Mouse (Mus musculus): ENCODE measurements around the gene Lsm3. TPM values are rescaled to one million over a fixed set of nuclear protein-coding genes. Genes with fewer than 3 reads are reported as not detected.
A peak's percentile ranks its signal among the peaks of the same experiment; 100 is the strongest.
"Not testable (repeated sequence)": the region's sequence is repeated elsewhere in the genome, so short reads cannot be mapped to it uniquely, and the experiment has no call there.

Gene Lsm3
- 309 and 318 TPM in 2 replicates for polyA plus RNA-seq (2014; fragmentation: Nextera tagmentation; extraction: Ambion mirVana)

- WGBS, result under 1% methylated on average over 80 of the region's 80 CpGs
These were observed at the start of gene Lsm3, which contains the start of gene Xpc for GRCm38 (mm10) chr6:91515545-91516449. Lsm3 (plus strand) TSS chr6:91515928. Xpc (minus strand) TSS chr6:91515888.

DNA sequence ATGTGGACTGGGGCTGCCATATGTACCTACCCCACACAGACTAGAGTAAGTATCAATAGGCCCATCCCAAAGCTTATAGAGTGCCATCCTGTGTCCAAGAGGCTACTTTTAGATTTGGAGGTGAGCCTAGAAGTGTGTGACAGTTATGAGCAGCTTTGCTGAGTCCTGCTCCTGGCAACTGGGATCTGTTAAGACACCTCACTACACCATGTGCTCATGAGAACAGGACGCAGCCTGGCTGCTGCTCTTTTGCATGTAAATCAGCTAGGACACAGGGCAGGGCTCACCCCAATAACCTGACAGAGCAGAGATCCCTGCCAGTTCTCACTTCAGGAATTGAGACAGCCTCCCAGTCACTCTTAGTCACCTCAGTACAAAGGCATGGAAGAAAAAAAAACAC is 48.6 kb upstream of the Lsm3 start:
- Histone ChIP-seq H3K9ac (ENCODE audit: low read depth, low read length) (no peak overlapping the region), H3K4me1 (replicated peaks; ENCODE audit: control insufficient read depth, insufficient read depth, low read length) (peaks cover 5% of the 10 kb centered on the region; the same call in 1 of the 2 replicates), H3K27ac (ENCODE audit: low read depth, low read length) (no peak overlapping the region), H3K9me3 (ENCODE audit: control insufficient read depth, low read length) (no peaks in the 10 kb centered on the region), H3K4me3 (ENCODE audit: low read depth, low read length) (no peak overlapping the region), H3K36me3 (ENCODE audit: control insufficient read depth, insufficient read depth, low read length) (peaks cover 25% of the 10 kb centered on the region), H3K4me2 (no peak overlapping the region), H3K27me3 (replicated peaks; ENCODE audit: control insufficient read depth, insufficient read depth, low read length) (no peaks in the 10 kb centered on the region)
- WGBS, result 94% methylated on average over 1 of the region's 1 CpGs
- no peak for DNase-seq (ENCODE audit: low spot score)
- no peak for ATAC-seq (replicated peaks; ENCODE audit: low FRiP score)

More at GRCm38 (mm10) chr6:91515545-91516449, at the start of gene Lsm3, which contains the start of gene Xpc:
- Histone ChIP-seq H3K27me3 (replicated peaks; ENCODE audit: control insufficient read depth, insufficient read depth, low read length) (no peaks in the 10 kb centered on the region), H3K4me2 (peak within 1 kb of the TSS; percentile 77), H3K9me3 (ENCODE audit: control insufficient read depth, low read length) (no peaks in the 10 kb centered on the region), H3K27ac (ENCODE audit: low read depth, low read length) (peak within 1 kb of the TSS; percentile 1; the same call in 1 of the 2 replicates), H3K4me3 (ENCODE audit: low read depth, low read length) (peak within 1 kb of the TSS; percentile 83), H3K36me3 (ENCODE audit: control insufficient read depth, insufficient read depth, low read length) (peaks cover 18% of the 10 kb centered on the region), H3K4me1 (replicated peaks; ENCODE audit: control insufficient read depth, insufficient read depth, low read length) (peaks cover 14% of the 10 kb centered on the region), H3K9ac (ENCODE audit: low read depth, low read length) (peak within 1 kb of the TSS; percentile 92)
- ATAC-seq (replicated peaks; ENCODE audit: low FRiP score), result peak; percentile 98
- peak; percentile 99 for DNase-seq (ENCODE audit: low spot score)

- Histone ChIP-seq H3K4me3 (ENCODE audit: low read depth, low read length) (no peak overlapping the region), H3K4me1 (replicated peaks; ENCODE audit: control insufficient read depth, insufficient read depth, low read length) (peaks cover 12% of the 10 kb centered on the region), H3K36me3 (ENCODE audit: control insufficient read depth, insufficient read depth, low read length) (peaks cover 15% of the 10 kb centered on the region; the same call in 1 of the 2 replicates), H3K27me3 (replicated peaks; ENCODE audit: control insufficient read depth, insufficient read depth, low read length) (no peaks in the 10 kb centered on the region), H3K9ac (ENCODE audit: low read depth, low read length) (no peak overlapping the region), H3K27ac (ENCODE audit: low read depth, low read length) (no peak overlapping the region), H3K4me2 (peak overlapping the region; percentile 17), H3K9me3 (ENCODE audit: control insufficient read depth, low read length) (no peaks in the 10 kb centered on the region)
- DNase-seq (ENCODE audit: low spot score) (no peak), ATAC-seq (replicated peaks; ENCODE audit: low FRiP score) (no peak)
- 91% methylated on average over 2 of the region's 2 CpGs for WGBS
These were observed 45.0 kb upstream of the Lsm3 start for GRCm38 (mm10) chr6:91470712-91471111.

GRCm38 (mm10) chr6:91471427-91471826 is 44.3 kb upstream of the Lsm3 start:
- not testable (repeated sequence) for DNase-seq (ENCODE audit: low spot score); H3K27me3 ChIP-seq (replicated peaks; ENCODE audit: control insufficient read depth, insufficient read depth, low read length); H3K27ac ChIP-seq (ENCODE audit: low read depth, low read length); H3K9ac ChIP-seq (ENCODE audit: low read depth, low read length); ATAC-seq (replicated peaks; ENCODE audit: low FRiP score); H3K9me3 ChIP-seq (ENCODE audit: control insufficient read depth, low read length)
- Histone ChIP-seq H3K36me3 (ENCODE audit: control insufficient read depth, insufficient read depth, low read length) (peaks cover 11% of the 10 kb centered on the region; the same call in 1 of the 2 replicates), H3K4me2 (peak overlapping the region; percentile 79), H3K4me1 (replicated peaks; ENCODE audit: control insufficient read depth, insufficient read depth, low read length) (peaks cover 12% of the 10 kb centered on the region), H3K4me3 (ENCODE audit: low read depth, low read length) (peak overlapping the region; percentile 86)
- 93% methylated on average over 3 of the region's 3 CpGs for WGBS

- no peaks in the 10 kb centered on the region for H3K9me3 ChIP-seq (ENCODE audit: control insufficient read depth, low read length)
- H3K36me3 ChIP-seq (ENCODE audit: control insufficient read depth, insufficient read depth, low read length), result peaks cover 7% of the 10 kb centered on the region; the same call in 1 of the 2 replicates
- peak overlapping the region; percentile 92 for H3K9ac ChIP-seq (ENCODE audit: low read depth, low read length)
- ATAC-seq (replicated peaks; ENCODE audit: low FRiP score) (no peak), DNase-seq (ENCODE audit: low spot score) (peak; percentile 40)
- peaks cover 12% of the 10 kb centered on the region for H3K4me1 ChIP-seq (replicated peaks; ENCODE audit: control insufficient read depth, insufficient read depth, low read length)
- H3K27ac ChIP-seq (ENCODE audit: low read depth, low read length), result peak overlapping the region; percentile 81
- peak overlapping the region; percentile 79 for H3K4me2 ChIP-seq
- peak overlapping the region; percentile 86 for H3K4me3 ChIP-seq (ENCODE audit: low read depth, low read length)
- WGBS, result 16% methylated on average over 6 of the region's 6 CpGs
- no peaks in the 10 kb centered on the region for H3K27me3 ChIP-seq (replicated peaks; ENCODE audit: control insufficient read depth, insufficient read depth, low read length)
These were observed 43.4 kb upstream of the Lsm3 start for GRCm38 (mm10) chr6:91472319-91472718.

- Histone ChIP-seq H3K36me3 (ENCODE audit: control insufficient read depth, insufficient read depth, low read length) (peaks cover 11% of the 10 kb centered on the region; the same call in 1 of the 2 replicates), H3K9me3 (ENCODE audit: control insufficient read depth, low read length) (no peaks in the 10 kb centered on the region), H3K27me3 (replicated peaks; ENCODE audit: control insufficient read depth, insufficient read depth, low read length) (no peaks in the 10 kb centered on the region), H3K4me1 (replicated peaks; ENCODE audit: control insufficient read depth, insufficient read depth, low read length) (peaks cover 12% of the 10 kb centered on the region), H3K9ac (ENCODE audit: low read depth, low read length) (peak within 1 kb of the TSS; percentile 92), H3K4me2 (peak within 1 kb of the TSS; percentile 79), H3K4me3 (ENCODE audit: low read depth, low read length) (peak within 1 kb of the TSS; percentile 86), H3K27ac (ENCODE audit: low read depth, low read length) (peak within 1 kb of the TSS; percentile 81)
- ATAC-seq (replicated peaks; ENCODE audit: low FRiP score) (peak; percentile 97), DNase-seq (ENCODE audit: low spot score) (peak; percentile 96)
- WGBS, result under 1% methylated on average over 74 of the region's 74 CpGs
These were observed 42.6 kb upstream of the Lsm3 start, which contains the start of the genes Chchd4 and Tmem43 for GRCm38 (mm10) chr6:91472868-91473804. Chchd4 (minus strand) TSS chr6:91473546. Tmem43 (plus strand) TSS chr6:91473703.

DNA sequence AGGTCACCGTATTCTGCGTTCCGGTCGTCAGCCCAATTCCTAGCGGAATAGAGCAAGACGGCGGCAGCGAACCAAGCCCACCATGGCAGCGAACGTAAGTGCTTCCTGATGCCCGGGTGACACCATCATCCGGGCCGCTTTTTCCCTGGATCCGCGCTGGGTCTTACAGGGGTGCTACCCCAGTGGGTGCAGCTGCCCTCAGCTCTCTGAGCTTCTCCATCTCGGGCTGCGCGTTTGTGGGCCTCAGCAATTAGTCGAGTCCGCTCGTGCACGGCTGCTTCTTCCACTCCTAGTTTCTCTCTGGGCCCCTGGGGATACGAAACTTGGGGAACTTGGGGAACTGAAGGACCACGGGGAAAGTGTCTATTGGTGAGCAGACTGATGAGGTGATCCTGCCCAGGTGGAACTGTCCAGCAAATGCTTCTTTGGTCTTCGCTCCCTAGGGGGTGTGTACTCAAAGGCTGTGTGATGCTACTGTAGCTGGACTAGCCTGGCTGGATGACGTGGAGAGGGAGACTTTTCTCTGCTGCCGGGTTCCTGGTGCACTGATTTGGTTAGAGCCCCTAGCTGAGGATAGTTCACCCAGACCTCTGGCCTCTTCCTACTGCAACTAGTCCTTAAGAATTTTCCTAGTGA is 41.8 kb upstream of the Lsm3 start:
- Histone ChIP-seq H3K4me3 (ENCODE audit: low read depth, low read length) (peak overlapping the region; percentile 86), H3K36me3 (ENCODE audit: control insufficient read depth, insufficient read depth, low read length) (peaks cover 17% of the 10 kb centered on the region; the same call in 1 of the 2 replicates), H3K27me3 (replicated peaks; ENCODE audit: control insufficient read depth, insufficient read depth, low read length) (no peaks in the 10 kb centered on the region), H3K4me1 (replicated peaks; ENCODE audit: control insufficient read depth, insufficient read depth, low read length) (peaks cover 12% of the 10 kb centered on the region), H3K4me2 (peak overlapping the region; percentile 79), H3K9me3 (ENCODE audit: control insufficient read depth, low read length) (no peaks in the 10 kb centered on the region), H3K9ac (ENCODE audit: low read depth, low read length) (peak overlapping the region; percentile 83), H3K27ac (ENCODE audit: low read depth, low read length) (peak overlapping the region; percentile 56; the same call in 1 of the 2 replicates)
- no peak for DNase-seq (ENCODE audit: low spot score)
- ATAC-seq (replicated peaks; ENCODE audit: low FRiP score), result peak; percentile 26
- WGBS, result under 1% methylated on average over 27 of the region's 27 CpGs

All from liver, embryonic 11.5 days (tissue).